Mouse (Mus musculus) G1E (cell line): ENCODE results near the gene Ube2g2.

Experiments
- CTCF ChIP-seq: IDR thresholded peaks from 2 replicates; pipeline ENCODE4 v1.5.1; 2012; ENCODE audit warnings: low read depth, low read length, inconsistent platforms, mixed read lengths
- GATA1 ChIP-seq: IDR thresholded peaks from 2 replicates; pipeline ENCODE4 v1.6.1; 2012; ENCODE audit warnings: borderline replicate concordance, low read length, inconsistent platforms, mixed read lengths

DNA sequence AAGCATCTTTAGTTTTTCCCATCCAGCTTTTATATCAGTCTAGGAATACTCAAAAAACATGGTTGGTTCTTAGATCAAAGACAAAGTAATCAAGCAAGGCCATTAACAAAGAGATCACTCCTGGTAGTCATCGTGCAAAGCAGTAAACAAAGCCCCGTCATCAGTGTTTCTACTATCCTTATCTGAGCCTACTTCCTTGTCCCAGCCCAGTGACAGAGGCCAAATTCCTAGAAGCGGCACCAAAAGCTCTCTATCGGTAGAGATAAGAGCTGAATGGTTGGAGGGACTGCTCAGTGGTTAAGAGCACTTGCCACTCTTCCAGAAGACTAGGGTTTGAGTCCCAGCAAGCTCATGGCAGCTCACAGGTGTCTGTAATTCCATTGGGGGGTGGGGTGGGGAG lies 49.4 kb downstream of the Ube2g2 start:
- TF ChIP-seq CTCF (no peak), GATA1 (no peak)
